Mouse (Mus musculus) ES-Bruce4 (cell line): ENCODE data around the gene Chka. TPM values are rescaled to one million over a fixed set of nuclear protein-coding genes. Genes with fewer than 3 reads are reported as not detected.

Experiments
- H3K27ac ChIP-seq: 2 replicates; pipeline ENCODE4 v1.5.1; 2012; ENCODE audit warnings: low read length, inconsistent platforms; ENCODE audit not compliant: insufficient read depth
- H3K27me3 ChIP-seq: 2 replicates; pipeline ENCODE4 v1.6.1; 2012; ENCODE audit warnings: mild to moderate bottlenecking, low read length, inconsistent platforms; ENCODE audit not compliant: control insufficient read depth, poor library complexity, insufficient read depth, severe bottlenecking
- H3K36me3 ChIP-seq: 2 replicates; pipeline ENCODE4 v1.6.1; 2012; ENCODE audit warnings: inconsistent platforms, mild to moderate bottlenecking, low read length, moderate library complexity; ENCODE audit not compliant: control insufficient read depth, poor library complexity, insufficient read depth, severe bottlenecking
- H3K4me1 ChIP-seq: one replicate; pipeline ENCODE4 v1.8.1; 2011; ENCODE audit warnings: low read length; ENCODE audit not compliant: control insufficient read depth, insufficient read depth
- H3K4me3 ChIP-seq: 2 replicates; pipeline ENCODE4 v1.5.1; 2011; ENCODE audit warnings: low read depth, mild to moderate bottlenecking, low read length
- H3K9ac ChIP-seq: 2 replicates; pipeline ENCODE4 v1.6.1; 2012; ENCODE audit warnings: low read depth, mild to moderate bottlenecking, inconsistent platforms; ENCODE audit not compliant: poor library complexity, severe bottlenecking
- H3K9me3 ChIP-seq: replicated peaks from 2 replicates; pipeline ENCODE4 v1.6.1; 2012; ENCODE audit warnings: mild to moderate bottlenecking, low read length, inconsistent platforms; ENCODE audit not compliant: control insufficient read depth, poor library complexity, insufficient read depth, severe bottlenecking
- CTCF ChIP-seq: IDR thresholded peaks from one replicate; pipeline ENCODE4 v1.8.1; 2011; ENCODE audit warnings: low read depth, low read length
- EP300 ChIP-seq: IDR thresholded peaks from 2 replicates; pipeline ENCODE4 v1.6.1; 2011; ENCODE audit warnings: low read depth, low read length; ENCODE audit not compliant: insufficient read depth
- POLR2A ChIP-seq: IDR thresholded peaks from one replicate; pipeline ENCODE4 v1.8.1; 2011; ENCODE audit warnings: low read length; ENCODE audit not compliant: insufficient read depth
- polyA plus RNA-seq: library from polyadenylated mRNA; stranded (reverse); fragments of >200 nt; gene quantifications from 2 replicates; pipeline ENCODE4 v1.2.4, GENCODE M21; 2011; ENCODE audit warnings: low read depth; ENCODE audit not compliant: missing spikeins, insufficient read depth, insufficient read length

The Chka gene
- polyA plus RNA-seq, 1 experiment, result 148 TPM

- TF ChIP-seq POLR2A, result no peak
- TF ChIP-seq EP300, result no peak
- TF ChIP-seq CTCF, result no peak
- no peaks in the 10 kb centered on the region for H3K36me3 ChIP-seq
- peaks cover 7% of the 10 kb centered on the region for H3K4me1 ChIP-seq
- no peak overlapping the region for H3K27ac ChIP-seq
- H3K9ac ChIP-seq, result no peak overlapping the region
- no peaks in the 10 kb centered on the region for H3K27me3 ChIP-seq
- H3K4me3 ChIP-seq, result no peak overlapping the region
- H3K9me3 ChIP-seq, result no peaks in the 10 kb centered on the region
These were observed 14.8 kb upstream of the Chka start for GRCm38 (mm10) chr19:3836791-3837190.

GRCm38 (mm10) chr19:3838931-3839330 is 12.6 kb upstream of the Chka start:
- Histone ChIP-seq H3K4me1 (peaks cover 15% of the 10 kb centered on the region), H3K36me3 (no peaks in the 10 kb centered on the region), H3K4me3 (no peak overlapping the region), H3K9me3 (no peaks in the 10 kb centered on the region), H3K9ac (no peak overlapping the region), H3K27ac (no peak overlapping the region), H3K27me3 (no peaks in the 10 kb centered on the region)
- no peak for TF ChIP-seq CTCF
- TF ChIP-seq EP300, result no peak
- TF ChIP-seq POLR2A, result no peak

- H3K4me3 ChIP-seq, result no peak overlapping the region
- no peak overlapping the region for H3K9ac ChIP-seq
- H3K27ac ChIP-seq, result peak overlapping the region; percentile 96; the same call in 1 of the 2 replicates
- no peaks in the 10 kb centered on the region for H3K36me3 ChIP-seq
- TF ChIP-seq EP300 (no peak), POLR2A (no peak), CTCF (no peak)
- peaks cover 15% of the 10 kb centered on the region for H3K4me1 ChIP-seq
- no peaks in the 10 kb centered on the region for H3K27me3 ChIP-seq
- H3K9me3 ChIP-seq, result no peaks in the 10 kb centered on the region
These were observed 11.9 kb upstream of the Chka start for GRCm38 (mm10) chr19:3839686-3840085.

GRCm38 (mm10) chr19:3840214-3840651 is 11.3 kb upstream of the Chka start:
- H3K4me3 ChIP-seq, result no peak overlapping the region
- H3K36me3 ChIP-seq, result no peaks in the 10 kb centered on the region
- TF ChIP-seq POLR2A (no peak), EP300 (peak; percentile 73; the same call in 1 of the 2 replicates), CTCF (no peak)
- no peak overlapping the region for H3K9ac ChIP-seq
- H3K27me3 ChIP-seq, result no peaks in the 10 kb centered on the region
- peak overlapping the region; percentile 96 for H3K27ac ChIP-seq
- no peaks in the 10 kb centered on the region for H3K9me3 ChIP-seq
- peaks cover 19% of the 10 kb centered on the region for H3K4me1 ChIP-seq

- Histone ChIP-seq H3K27me3 (no peaks in the 10 kb centered on the region), H3K27ac (peak overlapping the region; percentile 96), H3K36me3 (no peaks in the 10 kb centered on the region), H3K4me3 (no peak overlapping the region), H3K9me3 (no peaks in the 10 kb centered on the region), H3K9ac (no peak overlapping the region), H3K4me1 (peaks cover 19% of the 10 kb centered on the region)
- TF ChIP-seq CTCF (no peak), EP300 (no peak), POLR2A (no peak)
These were observed 10.9 kb upstream of the Chka start for GRCm38 (mm10) chr19:3840685-3841084.

GRCm38 (mm10) chr19:3842359-3843148 is 9.0 kb upstream of the Chka start:
- no peaks in the 10 kb centered on the region for H3K36me3 ChIP-seq
- 0 out of 2 replicates have a peak overlapping the region, but pooled peaks have one; percentile 15 for H3K4me3 ChIP-seq
- TF ChIP-seq CTCF (no peak), EP300 (peak; percentile 99), POLR2A (no peak)
- H3K27me3 ChIP-seq, result no peaks in the 10 kb centered on the region
- H3K9ac ChIP-seq, result peak overlapping the region; percentile 31
- peaks cover 15% of the 10 kb centered on the region for H3K4me1 ChIP-seq
- H3K9me3 ChIP-seq, result no peaks in the 10 kb centered on the region
- peak overlapping the region; percentile 94 for H3K27ac ChIP-seq
